Mouse (Mus musculus): ENCODE data around the gene P3h1.
"Not testable (repeated sequence)": the region's sequence is repeated elsewhere in the genome, so short reads cannot be mapped to it uniquely, and the experiment has no call there.

P3h1 gene

GRCm38 (mm10) chr4:119274627-119275026 lies 41.9 kb downstream of the P3h1 start:
- no peak for DNase-seq (ENCODE audit: low spot score in 2 of 2)

- no peak for DNase-seq (ENCODE audit: low spot score in 2 of 2)
Observed at GRCm38 (mm10) chr4:119275226-119275625, 42.5 kb downstream of the P3h1 start.

GRCm38 (mm10) chr4:119275726-119276125 lies 43.0 kb downstream of the P3h1 start:
- no peak for DNase-seq (ENCODE audit: low spot score in 2 of 2)

- DNase-seq (ENCODE audit: low spot score in 2 of 2) = not testable (repeated sequence)
Observed at GRCm38 (mm10) chr4:119278784-119279183, 46.1 kb downstream of the P3h1 start.

- DNase-seq (ENCODE audit: low spot score in 2 of 2) = no peak
Observed at GRCm38 (mm10) chr4:119284861-119285260, 52.1 kb downstream of the P3h1 start.

GRCm38 (mm10) chr4:119285336-119285735 lies 52.6 kb downstream of the P3h1 start:
- DNase-seq (ENCODE audit: low spot score in 2 of 2) = no peak

- no peak for DNase-seq (ENCODE audit: low spot score in 2 of 2)
Observed at GRCm38 (mm10) chr4:119291921-119292320, 59.2 kb downstream of the P3h1 start.

- peak; percentile 61 to 68 for DNase-seq (ENCODE audit: low spot score in 2 of 2)
Observed at GRCm38 (mm10) chr4:119292771-119293573, 60.3 kb downstream of the P3h1 start.

- peak; percentile 17 to 22 for DNase-seq (ENCODE audit: low spot score in 2 of 2)
Observed at GRCm38 (mm10) chr4:119293574-119294258, 61.0 kb downstream of the P3h1 start.

- peak; percentile 100 for DNase-seq (ENCODE audit: low spot score in 2 of 2)
Observed at GRCm38 (mm10) chr4:119294415-119295133, 61.9 kb downstream of the P3h1 start, which contains the start of gene Ybx1. TSS of gene Ybx1 (minus strand) at chr4:119294604.

- DNase-seq (ENCODE audit: low spot score in 2 of 2) = peak in 1 of 2 experiments; percentile 4
Observed at GRCm38 (mm10) chr4:119295134-119295453, 62.4 kb downstream of the P3h1 start.

GRCm38 (mm10) chr4:119297361-119297760 lies 64.6 kb downstream of the P3h1 start:
- no peak for DNase-seq (ENCODE audit: low spot score in 2 of 2)

All from frontal cortex, postnatal 36 days (tissue).